Mouse (Mus musculus) neural tube, embryonic 15.5 days (tissue): ENCODE measurements around the gene Msrb3. TPM values are rescaled to one million over a fixed set of nuclear protein-coding genes. Genes with fewer than 3 reads are reported as not detected.
A peak's percentile ranks its signal among the peaks of the same experiment; 100 is the strongest.

Experiments
- ATAC-seq: fragments of 200-750 bp; cut with Nextera tagmentation; 2 replicates; pipeline ENCODE4 v1.8.0; 2017; ENCODE audit warnings: mild to moderate bottlenecking, moderate TSS enrichment, moderate library complexity; ENCODE audit not compliant: low FRiP score
- H3K27ac ChIP-seq: fragments of 300-500 bp; sonication (generic); replicated peaks from 2 replicates; pipeline ENCODE4 v1.5.1; 2015; ENCODE audit warnings: mild to moderate bottlenecking, inconsistent platforms
- H3K27me3 ChIP-seq: fragments of 300-500 bp; sonication (generic); replicated peaks from 2 replicates; pipeline ENCODE4 v1.6.1; 2015; ENCODE audit warnings: inconsistent platforms
- H3K36me3 ChIP-seq: fragments of 300-500 bp; sonication (generic); 2 replicates; pipeline ENCODE4 v1.6.1; 2015; ENCODE audit warnings: inconsistent platforms
- H3K4me1 ChIP-seq: fragments of 300-500 bp; sonication (generic); 2 replicates; pipeline ENCODE4 v1.6.1; 2015; ENCODE audit warnings: inconsistent platforms
- H3K4me2 ChIP-seq: fragments of 300-500 bp; sonication (generic); 2 replicates; pipeline ENCODE4 v1.6.1; 2015; ENCODE audit warnings: inconsistent platforms, mild to moderate bottlenecking, moderate library complexity
- H3K4me3 ChIP-seq: fragments of 300-500 bp; sonication (generic); replicated peaks from 2 replicates; pipeline ENCODE4 v1.5.1; 2015; ENCODE audit warnings: mild to moderate bottlenecking, inconsistent platforms
- H3K9ac ChIP-seq: fragments of 300-500 bp; sonication (generic); replicated peaks from 2 replicates; pipeline ENCODE4 v1.6.1; 2015; ENCODE audit warnings: mild to moderate bottlenecking, inconsistent platforms
- H3K9me3 ChIP-seq: fragments of 300-500 bp; sonication (generic); replicated peaks from 2 replicates; pipeline ENCODE4 v1.6.1; 2016; ENCODE audit warnings: inconsistent platforms
- WGBS: fragments of 180-500 bp; shearing (Covaris S2); methylation state at CpG from one replicate; pipeline ENCODE4 v1.1.7; 2015; ENCODE audit warnings: mixed read lengths; 5-methylcytosine and 5-hydroxymethylcytosine counted together
- polyA plus RNA-seq: library from polyadenylated mRNA; unstranded; fragments of >200 nt; fragmentation: Nextera tagmentation; extraction: Ambion mirVana; gene quantifications from 2 replicates; pipeline ENCODE4 v1.2.1, GENCODE M21; 2015

The Msrb3 gene
- polyA plus RNA-seq, result 1.2 and 4.1 TPM in 2 replicates

- peak within 1 kb of the TSS; percentile 64 for H3K9ac ChIP-seq
- 3% methylated on average over 61 of the region's 64 CpGs for WGBS
- no peaks in the 10 kb centered on the region for H3K36me3 ChIP-seq
- peak within 1 kb of the TSS; percentile 97 for H3K4me2 ChIP-seq
- peaks cover 11% of the 10 kb centered on the region for H3K27me3 ChIP-seq
- H3K9me3 ChIP-seq, result no peaks in the 10 kb centered on the region
- H3K27ac ChIP-seq, result no peak within 1 kb of the TSS
- peak; percentile 80 for ATAC-seq
- H3K4me3 ChIP-seq, result peak within 1 kb of the TSS; percentile 62
- H3K4me1 ChIP-seq, result peaks cover 17% of the 10 kb centered on the region
These were observed at the start of gene Msrb3 for GRCm38 (mm10) chr10:120898785-120899762. Gene Msrb3, minus strand, starts transcription at chr10:120899101.

GRCm38 (mm10) chr10:120948461-120948860 is 49.6 kb upstream of the Msrb3 start:
- Histone ChIP-seq H3K9ac (no peak overlapping the region), H3K27ac (no peak overlapping the region), H3K27me3 (no peaks in the 10 kb centered on the region), H3K9me3 (no peaks in the 10 kb centered on the region), H3K4me2 (no peak overlapping the region), H3K36me3 (peaks cover 3% of the 10 kb centered on the region; the same call in 1 of the 2 replicates), H3K4me1 (peaks cover 3% of the 10 kb centered on the region; the same call in 1 of the 2 replicates), H3K4me3 (no peak overlapping the region)
- 62% methylated on average over 2 of the region's 2 CpGs for WGBS
- ATAC-seq, result no peak

GRCm38 (mm10) chr10:120947842-120948241 is 48.9 kb upstream of the Msrb3 start:
- Histone ChIP-seq H3K9ac (no peak overlapping the region), H3K9me3 (no peaks in the 10 kb centered on the region), H3K4me1 (peaks cover 3% of the 10 kb centered on the region; the same call in 1 of the 2 replicates), H3K27me3 (no peaks in the 10 kb centered on the region), H3K27ac (no peak overlapping the region), H3K4me2 (no peak overlapping the region), H3K4me3 (no peak overlapping the region), H3K36me3 (peaks cover 3% of the 10 kb centered on the region; the same call in 1 of the 2 replicates)
- 87% methylated on average over 2 of the region's 2 CpGs for WGBS
- no peak for ATAC-seq

- whole genome bisulfite sequencing, result 88% methylated on average over 5 of the region's 5 CpGs
- no peaks in the 10 kb centered on the region for H3K27me3 ChIP-seq
These were observed 47.9 kb upstream of the Msrb3 start for GRCm38 (mm10) chr10:120946847-120947246.

GRCm38 (mm10) chr10:120938904-120939208 is 40.0 kb upstream of the Msrb3 start:
- Histone ChIP-seq H3K27me3 (no peaks in the 10 kb centered on the region), H3K9me3 (no peaks in the 10 kb centered on the region), H3K9ac (no peak overlapping the region), H3K27ac (no peak overlapping the region), H3K4me2 (no peak overlapping the region), H3K36me3 (no peaks in the 10 kb centered on the region), H3K4me3 (no peak overlapping the region), H3K4me1 (no peaks in the 10 kb centered on the region; the same call in 1 of the 2 replicates)
- no peak for ATAC-seq
- 85% methylated on average over 2 of the region's 2 CpGs for WGBS

More at GRCm38 (mm10) chr10:120946847-120947246, 47.9 kb upstream of the Msrb3 start:
- Histone ChIP-seq H3K4me3 (no peak overlapping the region), H3K9me3 (no peaks in the 10 kb centered on the region), H3K4me1 (peaks cover 3% of the 10 kb centered on the region; the same call in 1 of the 2 replicates), H3K36me3 (peaks cover 3% of the 10 kb centered on the region; the same call in 1 of the 2 replicates), H3K9ac (no peak overlapping the region), H3K4me2 (no peak overlapping the region), H3K27ac (no peak overlapping the region)
- no peak for ATAC-seq

GRCm38 (mm10) chr10:120938077-120938903 is 39.4 kb upstream of the Msrb3 start:
- no peak for ATAC-seq
- H3K4me2 ChIP-seq, result no peak overlapping the region
- H3K27me3 ChIP-seq, result no peaks in the 10 kb centered on the region
- 55% methylated on average over 19 of the region's 19 CpGs for WGBS
- H3K36me3 ChIP-seq, result no peaks in the 10 kb centered on the region
- H3K9me3 ChIP-seq, result no peaks in the 10 kb centered on the region
- H3K4me3 ChIP-seq, result no peak overlapping the region
- no peak overlapping the region for H3K9ac ChIP-seq
- H3K27ac ChIP-seq, result no peak overlapping the region
- H3K4me1 ChIP-seq, result no peaks in the 10 kb centered on the region; the same call in 1 of the 2 replicates

- H3K36me3 ChIP-seq, result peaks cover 13% of the 10 kb centered on the region; the same call in 1 of the 2 replicates
- ATAC-seq, result no peak
- no peaks in the 10 kb centered on the region for H3K4me1 ChIP-seq
- 76% methylated on average over 7 of the region's 7 CpGs for WGBS
- no peaks in the 10 kb centered on the region for H3K9me3 ChIP-seq
- no peak overlapping the region for H3K27ac ChIP-seq
- no peak overlapping the region for H3K4me3 ChIP-seq
- no peak overlapping the region for H3K9ac ChIP-seq
- no peak overlapping the region for H3K4me2 ChIP-seq
- H3K27me3 ChIP-seq, result no peaks in the 10 kb centered on the region
These were observed 30.6 kb upstream of the Msrb3 start for GRCm38 (mm10) chr10:120929536-120929935.

GRCm38 (mm10) chr10:120928183-120928582 is 29.3 kb upstream of the Msrb3 start:
- ATAC-seq, result no peak
- H3K9ac ChIP-seq, result no peak overlapping the region

GRCm38 (mm10) chr10:120926156-120926555 is 27.3 kb upstream of the Msrb3 start:
- WGBS, result 94% methylated on average over 8 of the region's 8 CpGs
- H3K9ac ChIP-seq, result no peak overlapping the region
- no peaks in the 10 kb centered on the region for H3K9me3 ChIP-seq
- no peak for ATAC-seq
- peaks cover 10% of the 10 kb centered on the region; the same call in 1 of the 2 replicates for H3K36me3 ChIP-seq
- no peak overlapping the region for H3K4me3 ChIP-seq
- H3K27me3 ChIP-seq, result no peaks in the 10 kb centered on the region
- no peaks in the 10 kb centered on the region for H3K4me1 ChIP-seq
- H3K4me2 ChIP-seq, result no peak overlapping the region
- H3K27ac ChIP-seq, result no peak overlapping the region

More at GRCm38 (mm10) chr10:120928183-120928582, 29.3 kb upstream of the Msrb3 start:
- Histone ChIP-seq H3K27me3 (no peaks in the 10 kb centered on the region), H3K4me3 (no peak overlapping the region), H3K9me3 (no peaks in the 10 kb centered on the region), H3K27ac (no peak overlapping the region), H3K36me3 (peaks cover 13% of the 10 kb centered on the region; the same call in 1 of the 2 replicates), H3K4me2 (no peak overlapping the region), H3K4me1 (no peaks in the 10 kb centered on the region)
- 89% methylated on average over 5 of the region's 5 CpGs for WGBS

GRCm38 (mm10) chr10:120921501-120921900 is 22.6 kb upstream of the Msrb3 start:
- Histone ChIP-seq H3K9me3 (no peaks in the 10 kb centered on the region), H3K27ac (no peak overlapping the region), H3K4me3 (no peak overlapping the region), H3K4me2 (no peak overlapping the region), H3K36me3 (0 out of 2 replicates have a peak, but pooled peaks cover 6% of the 10 kb centered on the region), H3K4me1 (peaks cover 2% of the 10 kb centered on the region; the same call in 1 of the 2 replicates), H3K27me3 (no peaks in the 10 kb centered on the region), H3K9ac (no peak overlapping the region)
- ATAC-seq, result no peak
- 70% methylated on average over 2 of the region's 2 CpGs for WGBS

GRCm38 (mm10) chr10:120920604-120921003 is 21.7 kb upstream of the Msrb3 start:
- 78% methylated on average over 11 of the region's 11 CpGs for WGBS
- no peak for ATAC-seq

More at GRCm38 (mm10) chr10:120920604-120921003, 21.7 kb upstream of the Msrb3 start:
- no peak overlapping the region for H3K27ac ChIP-seq
- no peaks in the 10 kb centered on the region for H3K9me3 ChIP-seq
- H3K9ac ChIP-seq, result no peak overlapping the region
- no peak overlapping the region for H3K4me2 ChIP-seq
- 0 out of 2 replicates have a peak, but pooled peaks cover 6% of the 10 kb centered on the region for H3K36me3 ChIP-seq
- H3K4me3 ChIP-seq, result no peak overlapping the region
- no peaks in the 10 kb centered on the region for H3K27me3 ChIP-seq
- peaks cover 2% of the 10 kb centered on the region; the same call in 1 of the 2 replicates for H3K4me1 ChIP-seq
